Mouse (Mus musculus) lung, postnatal 36 days (tissue): ENCODE data around the gene Mgat4e.

Experiments
- DNase-seq: peaks from one replicate; pipeline ENCODE4 v3.0.0; 2022; ENCODE audit warnings: mixed read lengths

Gene Mgat4e

GRCm38 (mm10) chr1:134549632-134550132 lies at the start of gene Mgat4e:
Gene Mgat4e (minus strand): TSS chr1:134549682.
- no peak for DNase-seq

GRCm38 (mm10) chr1:134597339-134598054 lies 48.0 kb upstream of the Mgat4e start:
- no peak for DNase-seq

- DNase-seq: peak; percentile 30
Observed at GRCm38 (mm10) chr1:134591773-134592172, 42.3 kb upstream of the Mgat4e start.

GRCm38 (mm10) chr1:134589676-134590075 lies 40.2 kb upstream of the Mgat4e start:
- no peak for DNase-seq

GRCm38 (mm10) chr1:134583560-134583959 lies 34.1 kb upstream of the Mgat4e start:
- DNase-seq: no peak

- no peak for DNase-seq
Observed at GRCm38 (mm10) chr1:134580796-134581195, 31.3 kb upstream of the Mgat4e start.

- no peak for DNase-seq
Observed at GRCm38 (mm10) chr1:134577384-134578120, 28.1 kb upstream of the Mgat4e start.

- no peak for DNase-seq
Observed at GRCm38 (mm10) chr1:134573932-134574315, 24.4 kb upstream of the Mgat4e start.

- no peak for DNase-seq
Observed at GRCm38 (mm10) chr1:134573300-134573931, 23.9 kb upstream of the Mgat4e start.

GRCm38 (mm10) chr1:134570631-134571030 lies 21.1 kb upstream of the Mgat4e start:
- no peak for DNase-seq

GRCm38 (mm10) chr1:134570171-134570570 lies 20.7 kb upstream of the Mgat4e start:
- DNase-seq: no peak

GRCm38 (mm10) chr1:134567511-134567910 lies 18.0 kb upstream of the Mgat4e start:
- no peak for DNase-seq

- DNase-seq: no peak
Observed at GRCm38 (mm10) chr1:134563726-134564125, 14.2 kb upstream of the Mgat4e start.

- no peak for DNase-seq
Observed at GRCm38 (mm10) chr1:134562457-134562856, 13.0 kb upstream of the Mgat4e start.

GRCm38 (mm10) chr1:134561770-134562143 lies 12.3 kb upstream of the Mgat4e start:
- no peak for DNase-seq

GRCm38 (mm10) chr1:134560801-134561769 lies 11.6 kb upstream of the Mgat4e start:
- DNase-seq: peak; percentile 10

GRCm38 (mm10) chr1:134560396-134560795 lies 10.9 kb upstream of the Mgat4e start:
- DNase-seq: peak; percentile 32

GRCm38 (mm10) chr1:134559976-134560375 lies 10.5 kb upstream of the Mgat4e start, which contains the start of gene Kdm5b:
Gene Kdm5b (plus strand): TSS chr1:134560171.
- peak; percentile 93 for DNase-seq

- no peak for DNase-seq
Observed at GRCm38 (mm10) chr1:134559226-134559625, 9.7 kb upstream of the Mgat4e start.

- no peak for DNase-seq
Observed at GRCm38 (mm10) chr1:134558511-134558910, 9.0 kb upstream of the Mgat4e start.

GRCm38 (mm10) chr1:134556671-134557218 lies 7.3 kb upstream of the Mgat4e start:
- DNase-seq: peak; percentile 98
